Mouse (Mus musculus): ENCODE data around the gene Tmem135. TPM values are rescaled to one million over a fixed set of nuclear protein-coding genes. Genes with fewer than 3 reads are reported as not detected.

Tmem135 gene
- polyA plus RNA-seq, 1 experiment from 2014 or later: 14.6 TPM

- Histone ChIP-seq H3K4me2 (replicated peaks; ENCODE audit: low read depth, low read length) (no peak overlapping the region), H3K4me1 (replicated peaks; ENCODE audit: control insufficient read depth, insufficient read depth, low read length) (no peaks in the 10 kb centered on the region), H3K9me3 (ENCODE audit: control insufficient read depth, low read length) (no peaks in the 10 kb centered on the region), H3K4me3 (ENCODE audit: low read depth, low read length) (no peak overlapping the region), H3K9ac (ENCODE audit: low read depth, low read length) (no peak overlapping the region), H3K36me3 (ENCODE audit: control insufficient read depth, insufficient read depth, low read length) (no peaks in the 10 kb centered on the region), H3K27ac (ENCODE audit: low read depth, low read length) (no peak overlapping the region), H3K27me3 (ENCODE audit: control insufficient read depth, insufficient read depth, low read length) (no peaks in the 10 kb centered on the region)
- no peak for DNase-seq (ENCODE audit: low spot score)
- no peak for ATAC-seq (ENCODE audit: low FRiP score)
- 84% methylated on average over 2 of the region's 2 CpGs for WGBS
Observed at GRCm38 (mm10) chr7:89253317-89253716, 150.7 kb downstream of the Tmem135 start.

- no peak for ATAC-seq (ENCODE audit: low FRiP score)
- Histone ChIP-seq H3K27ac (ENCODE audit: low read depth, low read length) (no peak overlapping the region), H3K4me1 (replicated peaks; ENCODE audit: control insufficient read depth, insufficient read depth, low read length) (no peaks in the 10 kb centered on the region), H3K4me3 (ENCODE audit: low read depth, low read length) (no peak overlapping the region), H3K36me3 (ENCODE audit: control insufficient read depth, insufficient read depth, low read length) (no peaks in the 10 kb centered on the region), H3K27me3 (ENCODE audit: control insufficient read depth, insufficient read depth, low read length) (no peaks in the 10 kb centered on the region), H3K9me3 (ENCODE audit: control insufficient read depth, low read length) (no peaks in the 10 kb centered on the region), H3K4me2 (replicated peaks; ENCODE audit: low read depth, low read length) (no peak overlapping the region), H3K9ac (ENCODE audit: low read depth, low read length) (no peak overlapping the region)
- WGBS: 91% methylated on average over 4 of the region's 4 CpGs
- no peak for DNase-seq (ENCODE audit: low spot score)
Observed at GRCm38 (mm10) chr7:89251880-89252453, 152.1 kb downstream of the Tmem135 start.

- Histone ChIP-seq H3K9ac (ENCODE audit: low read depth, low read length) (no peak overlapping the region), H3K9me3 (ENCODE audit: control insufficient read depth, low read length) (no peaks in the 10 kb centered on the region), H3K27me3 (ENCODE audit: control insufficient read depth, insufficient read depth, low read length) (no peaks in the 10 kb centered on the region), H3K4me1 (replicated peaks; ENCODE audit: control insufficient read depth, insufficient read depth, low read length) (no peaks in the 10 kb centered on the region), H3K4me2 (replicated peaks; ENCODE audit: low read depth, low read length) (no peak overlapping the region), H3K4me3 (ENCODE audit: low read depth, low read length) (no peak overlapping the region), H3K36me3 (ENCODE audit: control insufficient read depth, insufficient read depth, low read length) (no peaks in the 10 kb centered on the region), H3K27ac (ENCODE audit: low read depth, low read length) (no peak overlapping the region)
- DNase-seq (ENCODE audit: low spot score): no peak
- WGBS: 77% methylated on average over 7 of the region's 7 CpGs
- no peak for ATAC-seq (ENCODE audit: low FRiP score)
Observed at GRCm38 (mm10) chr7:89248135-89248850, 155.7 kb downstream of the Tmem135 start.

- DNase-seq (ENCODE audit: low spot score): no peak
- H3K27me3 ChIP-seq (ENCODE audit: control insufficient read depth, insufficient read depth, low read length): no peaks in the 10 kb centered on the region
- H3K4me2 ChIP-seq (replicated peaks; ENCODE audit: low read depth, low read length): no peak overlapping the region
- H3K4me1 ChIP-seq (replicated peaks; ENCODE audit: control insufficient read depth, insufficient read depth, low read length): no peaks in the 10 kb centered on the region
- H3K9ac ChIP-seq (ENCODE audit: low read depth, low read length): no peak overlapping the region
- H3K4me3 ChIP-seq (ENCODE audit: low read depth, low read length): no peak overlapping the region
- no peaks in the 10 kb centered on the region for H3K9me3 ChIP-seq (ENCODE audit: control insufficient read depth, low read length)
- no peak for ATAC-seq (ENCODE audit: low FRiP score)
- WGBS: 85% methylated on average over 2 of the region's 2 CpGs
- H3K36me3 ChIP-seq (ENCODE audit: control insufficient read depth, insufficient read depth, low read length): no peaks in the 10 kb centered on the region
- H3K27ac ChIP-seq (ENCODE audit: low read depth, low read length): no peak overlapping the region
Observed at GRCm38 (mm10) chr7:89247012-89247710, 156.9 kb downstream of the Tmem135 start.

GRCm38 (mm10) chr7:89242565-89242964 is 161.5 kb downstream of the Tmem135 start:
- Histone ChIP-seq H3K4me3 (ENCODE audit: low read depth, low read length) (no peak overlapping the region), H3K36me3 (ENCODE audit: control insufficient read depth, insufficient read depth, low read length) (no peaks in the 10 kb centered on the region), H3K4me2 (replicated peaks; ENCODE audit: low read depth, low read length) (no peak overlapping the region), H3K27ac (ENCODE audit: low read depth, low read length) (no peak overlapping the region), H3K9me3 (ENCODE audit: control insufficient read depth, low read length) (no peaks in the 10 kb centered on the region), H3K27me3 (ENCODE audit: control insufficient read depth, insufficient read depth, low read length) (no peaks in the 10 kb centered on the region), H3K9ac (ENCODE audit: low read depth, low read length) (no peak overlapping the region), H3K4me1 (replicated peaks; ENCODE audit: control insufficient read depth, insufficient read depth, low read length) (no peaks in the 10 kb centered on the region)
- DNase-seq (ENCODE audit: low spot score) (no peak), ATAC-seq (ENCODE audit: low FRiP score) (no peak)
- 90% methylated on average over 4 of the region's 4 CpGs for WGBS

GRCm38 (mm10) chr7:89242143-89242542 is 161.9 kb downstream of the Tmem135 start:
- Histone ChIP-seq H3K36me3 (ENCODE audit: control insufficient read depth, insufficient read depth, low read length) (no peaks in the 10 kb centered on the region), H3K4me2 (replicated peaks; ENCODE audit: low read depth, low read length) (no peak overlapping the region), H3K4me3 (ENCODE audit: low read depth, low read length) (no peak overlapping the region), H3K9ac (ENCODE audit: low read depth, low read length) (no peak overlapping the region), H3K9me3 (ENCODE audit: control insufficient read depth, low read length) (no peaks in the 10 kb centered on the region), H3K27ac (ENCODE audit: low read depth, low read length) (no peak overlapping the region), H3K4me1 (replicated peaks; ENCODE audit: control insufficient read depth, insufficient read depth, low read length) (no peaks in the 10 kb centered on the region), H3K27me3 (ENCODE audit: control insufficient read depth, insufficient read depth, low read length) (no peaks in the 10 kb centered on the region)
- no peak for ATAC-seq (ENCODE audit: low FRiP score)
- no peak for DNase-seq (ENCODE audit: low spot score)
- 88% methylated on average over 2 of the region's 2 CpGs for WGBS

GRCm38 (mm10) chr7:89239592-89239991 is 164.4 kb downstream of the Tmem135 start:
- no peak overlapping the region for H3K9ac ChIP-seq (ENCODE audit: low read depth, low read length)
- WGBS: 89% methylated on average over 4 of the region's 4 CpGs

GRCm38 (mm10) chr7:89236592-89236991 is 167.4 kb downstream of the Tmem135 start:
- Histone ChIP-seq H3K9me3 (ENCODE audit: control insufficient read depth, low read length) (no peaks in the 10 kb centered on the region), H3K4me3 (ENCODE audit: low read depth, low read length) (no peak overlapping the region)
- 80% methylated on average over 2 of the region's 2 CpGs for WGBS

More at GRCm38 (mm10) chr7:89239592-89239991, 164.4 kb downstream of the Tmem135 start:
- DNase-seq (ENCODE audit: low spot score) (no peak), ATAC-seq (ENCODE audit: low FRiP score) (no peak)
- no peak overlapping the region for H3K4me3 ChIP-seq (ENCODE audit: low read depth, low read length)
- no peak overlapping the region for H3K27ac ChIP-seq (ENCODE audit: low read depth, low read length)
- H3K4me2 ChIP-seq (replicated peaks; ENCODE audit: low read depth, low read length): no peak overlapping the region
- H3K9me3 ChIP-seq (ENCODE audit: control insufficient read depth, low read length): no peaks in the 10 kb centered on the region
- H3K4me1 ChIP-seq (replicated peaks; ENCODE audit: control insufficient read depth, insufficient read depth, low read length): no peaks in the 10 kb centered on the region
- H3K36me3 ChIP-seq (ENCODE audit: control insufficient read depth, insufficient read depth, low read length): no peaks in the 10 kb centered on the region
- H3K27me3 ChIP-seq (ENCODE audit: control insufficient read depth, insufficient read depth, low read length): no peaks in the 10 kb centered on the region

More at GRCm38 (mm10) chr7:89236592-89236991, 167.4 kb downstream of the Tmem135 start:
- no peak for DNase-seq (ENCODE audit: low spot score)
- Histone ChIP-seq H3K4me2 (replicated peaks; ENCODE audit: low read depth, low read length) (no peak overlapping the region), H3K9ac (ENCODE audit: low read depth, low read length) (no peak overlapping the region), H3K27me3 (ENCODE audit: control insufficient read depth, insufficient read depth, low read length) (no peaks in the 10 kb centered on the region), H3K36me3 (ENCODE audit: control insufficient read depth, insufficient read depth, low read length) (no peaks in the 10 kb centered on the region), H3K4me1 (replicated peaks; ENCODE audit: control insufficient read depth, insufficient read depth, low read length) (no peaks in the 10 kb centered on the region), H3K27ac (ENCODE audit: low read depth, low read length) (no peak overlapping the region)
- ATAC-seq (ENCODE audit: low FRiP score): no peak
